Mouse (Mus musculus) cerebellum, adult 18-20 months (tissue): ENCODE measurements around the gene Mak.

Source experiments
- DNase-seq, 2 experiments: peaks; one replicate each; pipeline ENCODE4 v3.0.0; 2021

Gene Mak

GRCm38 (mm10) chr13:41079421-41079780 is at the start of gene Mak:
TSS of gene Mak (minus strand) at chr13:41079706.
- peak; percentile 26 to 27 for DNase-seq

GRCm38 (mm10) chr13:41129061-41129460 is 49.6 kb upstream of the Mak start:
- DNase-seq = no peak

GRCm38 (mm10) chr13:41128326-41128725 is 48.8 kb upstream of the Mak start:
- DNase-seq = no peak

GRCm38 (mm10) chr13:41123666-41124225 is 44.2 kb upstream of the Mak start:
- DNase-seq = no peak

- no peak for DNase-seq
These were observed 39.8 kb upstream of the Mak start for GRCm38 (mm10) chr13:41119152-41119945.

- no peak for DNase-seq
These were observed 34.4 kb upstream of the Mak start, which contains the start of gene Sycp2l for GRCm38 (mm10) chr13:41113940-41114339. TSS of gene Sycp2l (plus strand) at chr13:41114307.

- DNase-seq = no peak
These were observed 31.4 kb upstream of the Mak start, which contains the start of gene Gcm2 for GRCm38 (mm10) chr13:41110935-41111334. TSS of gene Gcm2 (minus strand) at chr13:41111035.

- no peak for DNase-seq
These were observed 26.0 kb upstream of the Mak start for GRCm38 (mm10) chr13:41105541-41105940.

GRCm38 (mm10) chr13:41103841-41104525 is 24.5 kb upstream of the Mak start:
- no peak for DNase-seq

GRCm38 (mm10) chr13:41100031-41100430 is 20.5 kb upstream of the Mak start:
- no peak for DNase-seq

GRCm38 (mm10) chr13:41098325-41098724 is 18.8 kb upstream of the Mak start:
- DNase-seq = no peak

GRCm38 (mm10) chr13:41097324-41098058 is 18.0 kb upstream of the Mak start:
- no peak for DNase-seq

GRCm38 (mm10) chr13:41094160-41094559 is 14.7 kb upstream of the Mak start:
- no peak for DNase-seq

- no peak for DNase-seq
These were observed 11.8 kb upstream of the Mak start for GRCm38 (mm10) chr13:41091271-41091670.

- DNase-seq = no peak
These were observed 9.2 kb upstream of the Mak start for GRCm38 (mm10) chr13:41088746-41089145.

- DNase-seq = no peak
These were observed 5.6 kb upstream of the Mak start for GRCm38 (mm10) chr13:41085140-41085539.

- DNase-seq = no peak
These were observed 5.0 kb upstream of the Mak start for GRCm38 (mm10) chr13:41084521-41084920.

- no peak for DNase-seq
These were observed 1.2 kb upstream of the Mak start for GRCm38 (mm10) chr13:41080700-41081099.

GRCm38 (mm10) chr13:41079859-41080258 is 353 bp upstream of the Mak start:
- DNase-seq = no peak

- DNase-seq = no peak
These were observed 651 bp downstream of the Mak start for GRCm38 (mm10) chr13:41078690-41079420.

GRCm38 (mm10) chr13:41077921-41078320 is 1.6 kb downstream of the Mak start:
- no peak for DNase-seq

- DNase-seq = no peak
These were observed 5.7 kb downstream of the Mak start for GRCm38 (mm10) chr13:41073819-41074218.
